32 mouse cellular contexts compared by ENCODE assay signal in the genomic region with DNA sequence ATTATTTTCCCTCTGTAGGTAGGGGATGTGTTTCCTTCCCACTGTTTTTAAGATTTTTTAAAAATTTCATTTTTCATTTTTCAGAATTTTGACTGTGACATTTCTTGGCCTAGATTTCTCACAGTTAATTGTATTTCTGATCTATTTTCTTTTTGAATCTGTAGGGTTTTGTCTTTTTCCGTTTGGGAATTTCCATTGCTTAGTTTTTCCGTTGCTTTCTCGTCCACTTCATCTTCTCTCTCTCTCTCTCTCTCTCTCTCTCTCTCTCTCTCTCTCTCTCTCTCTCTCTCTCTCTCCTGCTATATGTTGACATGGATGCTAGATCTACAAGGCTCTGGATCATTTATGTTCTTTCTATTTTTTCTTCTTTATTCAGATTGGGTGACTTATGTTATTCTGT.
"Had no signal": no experiment of that assay in that cellular context is flagged by ENCODE, and none has a peak within 500 bp of the region (broad histone marks: within the 10 kb centered on the region; RNA-seq: fewer than 3 reads in every experiment).

No protein-coding gene starts in this region.

- DNase-seq: heart, postnatal 10 days; heart, postnatal 14 days; heart, postnatal 36 days; heart, postnatal 4 days; kidney, adult 11 months; kidney, adult 18-20 months; kidney, adult 2 months; kidney, adult 8-10 months; kidney, adult 9 months; kidney, postnatal 10 days; kidney, postnatal 14 days; kidney, postnatal 25 days; kidney, postnatal 36 days; kidney, postnatal 4 days; layer of hippocampus, adult 9-11 months; layer of hippocampus, postnatal 36 days had no signal

- H3K4me3 ChIP-seq: heart, embryonic 10.5 days; heart, embryonic 12.5 days; heart, embryonic 13.5 days; heart, embryonic 15.5 days; hindbrain, embryonic 10.5 days; hindbrain, embryonic 12.5 days; hindbrain, embryonic 13.5 days; hindbrain, embryonic 15.5 days; intestine, embryonic 15.5 days; kidney, embryonic 15.5 days; layer of hippocampus, adult 2 months; left cerebral cortex, adult 2 months had no signal

- H3K4me1 ChIP-seq: hindbrain, embryonic 15.5 days; intestine, embryonic 15.5 days had no signal

- H3K27ac ChIP-seq: heart, embryonic 10.5 days; heart, embryonic 13.5 days; heart, embryonic 15.5 days; hindbrain, embryonic 10.5 days; hindbrain, embryonic 12.5 days; hindbrain, embryonic 13.5 days; hindbrain, embryonic 14.5 days; hindbrain, embryonic 15.5 days; hindbrain, postnatal 0 days; intestine, embryonic 15.5 days; kidney, embryonic 15.5 days; kidney, postnatal 0 days; layer of hippocampus, adult 2 months; left cerebral cortex, adult 2 months had no signal

- H3K27me3 ChIP-seq: heart, embryonic 12.5 days; heart, embryonic 13.5 days; heart, embryonic 15.5 days; hindbrain, embryonic 12.5 days; hindbrain, embryonic 15.5 days; intestine, embryonic 15.5 days had no signal

- H3K9me3 ChIP-seq: heart, embryonic 10.5 days; hindbrain, embryonic 12.5 days; hindbrain, embryonic 13.5 days; hindbrain, embryonic 15.5 days; intestine, embryonic 15.5 days; kidney, embryonic 15.5 days had no signal

- H3K9ac ChIP-seq: heart, embryonic 12.5 days; heart, embryonic 13.5 days; heart, embryonic 15.5 days; hindbrain, embryonic 12.5 days; hindbrain, embryonic 13.5 days; hindbrain, embryonic 14.5 days; hindbrain, embryonic 15.5 days; intestine, embryonic 15.5 days; kidney, embryonic 15.5 days had no signal

- H3K36me3 ChIP-seq: heart, embryonic 12.5 days; heart, embryonic 13.5 days; heart, embryonic 15.5 days; hindbrain, embryonic 10.5 days; hindbrain, embryonic 12.5 days; hindbrain, embryonic 13.5 days; hindbrain, embryonic 15.5 days; intestine, embryonic 15.5 days; kidney, embryonic 15.5 days had no signal

- H3K4me2 ChIP-seq: heart, embryonic 11.5 days; heart, embryonic 12.5 days; heart, embryonic 13.5 days; heart, embryonic 15.5 days; hindbrain, embryonic 12.5 days; hindbrain, embryonic 13.5 days; hindbrain, embryonic 14.5 days; hindbrain, embryonic 15.5 days; intestine, embryonic 15.5 days; kidney, embryonic 15.5 days had no signal
